Mouse (Mus musculus): ENCODE data around the gene Scml4. TPM values are rescaled to one million over a fixed set of nuclear protein-coding genes. Genes with fewer than 3 reads are reported as not detected.

Scml4 gene
- total and polyA plus RNA-seq, 3 experiments, result 0.03 to 0.08 TPM; not detected in 1

GRCm38 (mm10) chr10:42925103-42925866 is 65.1 kb downstream of the Scml4 start:
- no peak for TF ChIP-seq MXI1 (IDR thresholded peaks at IDR 0.05; ENCODE audit: low read depth, low read length)
- TF ChIP-seq ETS1 (IDR thresholded peaks at IDR 0.05; ENCODE audit: low read depth, low read length), result no peak
- no peak for TF ChIP-seq CHD1 (IDR thresholded peaks at IDR 0.05; ENCODE audit: low read depth, low read length)
- no peak for TF ChIP-seq MEF2A (IDR thresholded peaks at IDR 0.05; ENCODE audit: extremely low read depth, insufficient replicate concordance, low read depth, low read length, poor library complexity, severe bottlenecking)
- no peak for TF ChIP-seq CHD2 (IDR thresholded peaks at IDR 0.05; ENCODE audit: low read length)
- TF ChIP-seq MAZ (IDR thresholded peaks at IDR 0.05; ENCODE audit: low read depth, low read length), result no peak
- no peak for TF ChIP-seq BHLHE40 (IDR thresholded peaks at IDR 0.05; ENCODE audit: borderline replicate concordance, low read depth, low read length)
- no peak for TF ChIP-seq MAFK (IDR thresholded peaks at IDR 0.05; ENCODE audit: borderline replicate concordance, low read depth, low read length)
- TF ChIP-seq POLR2AphosphoS5 (IDR thresholded peaks at IDR 0.05; ENCODE audit: borderline replicate concordance, low read depth, low read length), result no peak
- no peak for TF ChIP-seq TBP (IDR thresholded peaks at IDR 0.05; ENCODE audit: low read depth, low read length)
- TF ChIP-seq USF2 (IDR thresholded peaks at IDR 0.05; ENCODE audit: borderline replicate concordance in 1 of 2, insufficient read depth in 1 of 2, low read depth in 1 of 2, low read length in 2 of 2), result no peak
- no peak for TF ChIP-seq NRF1 (IDR thresholded peaks at IDR 0.05; ENCODE audit: insufficient read depth, low read depth, low read length, poor library complexity, severe bottlenecking)
- no peak for TF ChIP-seq POLR2AphosphoS2 (IDR thresholded peaks at IDR 0.05; ENCODE audit: low read length)
- TF ChIP-seq RCOR1 (IDR thresholded peaks at IDR 0.05; ENCODE audit: low read depth, low read length), result no peak
- TF ChIP-seq E2F4 (IDR thresholded peaks at IDR 0.05; ENCODE audit: borderline replicate concordance, low read depth, low read length), result no peak
- no peak for TF ChIP-seq CTCF (IDR thresholded peaks at IDR 0.05 in 2 of 3, conservative IDR thresholded peaks at IDR 0.05 in 1 of 3; ENCODE audit: control insufficient read depth in 1 of 3, insufficient read depth in 1 of 3, low read depth in 2 of 3, low read length in 3 of 3, poor library complexity in 1 of 3, severe bottlenecking in 1 of 3)
- no peak for TF ChIP-seq SIN3A (IDR thresholded peaks at IDR 0.05; ENCODE audit: low read length)
- Histone ChIP-seq H3K9me3 (replicated peaks; ENCODE audit: insufficient read depth, low read length) (no peaks in the 10 kb centered on the region), H3K79me2 (ENCODE audit: control insufficient read depth, insufficient read depth, low read length, poor library complexity) (no peaks in the 10 kb centered on the region), H3K4me3 (ENCODE audit: control insufficient read depth in 1 of 2, insufficient read depth in 1 of 2, low read depth in 2 of 2, low read length in 2 of 2) (no peak overlapping the region), H3K9ac (ENCODE audit: control insufficient read depth, low read depth, low read length, poor library complexity, severe bottlenecking) (no peak overlapping the region), H3K27me3 (ENCODE audit: control insufficient read depth in 1 of 2, insufficient read depth in 2 of 2, low read length in 2 of 2) (peaks cover 0 to 1% of the 10 kb centered on the region in 2 experiments; a peak in 3 of 4 replicates), H3K27ac (ENCODE audit: control insufficient read depth, low read depth, low read length) (no peak overlapping the region), H3K36me3 (ENCODE audit: control insufficient read depth in 1 of 2, insufficient read depth in 2 of 2, low read length in 2 of 2) (no peaks in the 10 kb centered on the region), H3K4me1 (ENCODE audit: control insufficient read depth in 1 of 2, insufficient read depth in 2 of 2, low read length in 2 of 2) (no peaks in the 10 kb centered on the region)
- no peak for DNase-seq (ENCODE audit: low read depth, low spot score)

- DNase-seq (ENCODE audit: low read depth, low spot score), result no peak
- TF ChIP-seq JUND (IDR thresholded peaks at IDR 0.05; ENCODE audit: low read depth, low read length) (no peak), UBTF (IDR thresholded peaks at IDR 0.05; ENCODE audit: borderline replicate concordance, insufficient read depth, low read depth, low read length) (no peak), KAT2A (conservative IDR thresholded peaks at IDR 0.05; ENCODE audit: low read depth, low read length) (no peak), MEF2A (IDR thresholded peaks at IDR 0.05; ENCODE audit: extremely low read depth, insufficient replicate concordance, low read depth, low read length, poor library complexity, severe bottlenecking) (no peak), MAX (IDR thresholded peaks at IDR 0.05; ENCODE audit: low read length) (no peak), RCOR1 (IDR thresholded peaks at IDR 0.05; ENCODE audit: low read depth, low read length) (no peak), MAFK (IDR thresholded peaks at IDR 0.05; ENCODE audit: borderline replicate concordance, low read depth, low read length) (no peak), ELF1 (IDR thresholded peaks at IDR 0.05; ENCODE audit: low read depth, low read length) (no peak)
- peaks cover 0 to 8% of the 10 kb centered on the region in 2 experiments; a peak in 1 of 4 replicates for H3K4me1 ChIP-seq (ENCODE audit: control insufficient read depth in 1 of 2, insufficient read depth in 2 of 2, low read length in 2 of 2)
- H3K9me3 ChIP-seq (replicated peaks; ENCODE audit: insufficient read depth, low read length), result no peaks in the 10 kb centered on the region
- peaks cover 0 to 2% of the 10 kb centered on the region in 2 experiments; a peak in 3 of 4 replicates for H3K27me3 ChIP-seq (ENCODE audit: control insufficient read depth in 1 of 2, insufficient read depth in 2 of 2, low read length in 2 of 2)
- H3K27ac ChIP-seq (ENCODE audit: control insufficient read depth, low read depth, low read length), result no peak overlapping the region
- H3K4me3 ChIP-seq (ENCODE audit: control insufficient read depth in 1 of 2, insufficient read depth in 1 of 2, low read depth in 2 of 2, low read length in 2 of 2), result no peak overlapping the region
- no peaks in the 10 kb centered on the region for H3K79me2 ChIP-seq (ENCODE audit: control insufficient read depth, insufficient read depth, low read length, poor library complexity)
- no peaks in the 10 kb centered on the region for H3K36me3 ChIP-seq (ENCODE audit: control insufficient read depth in 1 of 2, insufficient read depth in 2 of 2, low read length in 2 of 2)
- no peak overlapping the region for H3K9ac ChIP-seq (ENCODE audit: control insufficient read depth, low read depth, low read length, poor library complexity, severe bottlenecking)
Measured at GRCm38 (mm10) chr10:42930121-42930650, 70.0 kb downstream of the Scml4 start.

Data from MEL (cell line).